Mouse (Mus musculus): Measurements from ENCODE around the gene Capza3.

DNA sequence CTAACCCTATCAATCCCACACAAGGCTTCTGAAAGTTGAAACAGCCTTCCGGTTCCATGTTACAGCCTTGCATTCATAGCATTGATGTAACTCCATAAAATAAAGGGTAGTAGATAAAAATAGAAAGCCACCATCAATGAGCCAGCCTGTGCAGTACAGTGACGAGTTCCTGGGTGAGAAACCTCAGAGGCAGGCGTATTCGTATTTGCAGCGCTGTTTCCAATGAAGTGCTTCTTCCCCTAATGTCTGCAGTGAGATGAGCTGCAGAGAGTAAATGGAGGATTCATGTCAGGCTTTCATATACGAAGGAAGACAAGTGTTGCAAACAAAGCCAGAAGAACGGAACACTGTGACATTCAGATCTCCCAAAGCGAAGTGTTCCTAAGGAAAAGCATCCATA, 28.1 kb downstream of the Capza3 start:
- TF ChIP-seq FLI1 (IDR thresholded peaks at IDR 0.05; ENCODE audit: low read length) (no peak), GATA1 (IDR thresholded peaks at IDR 0.05; ENCODE audit: borderline replicate concordance, low read length) (no peak)
